In genomic region chr1:33641139-33641538, GRCm38 (mm10) we compare ENCODE assay signal across 15 mouse cellular contexts. TPM values are rescaled to one million over a fixed set of nuclear protein-coding genes. Genes with fewer than 3 reads are reported as not detected.
DNase-seq lines count a peak whose midpoint lies in the region; ATAC-seq lines count a peak whose summit lies in the region.
"Had no signal": no experiment of that assay in that cellular context is flagged by ENCODE, and none has a peak within 500 bp of the region (broad histone marks: within the 10 kb centered on the region; RNA-seq: fewer than 3 reads in every experiment).

No protein-coding gene starts in this region.

- H3K4me3 ChIP-seq in intestine, embryonic 15.5 days (replicated peaks) = no peak overlapping the region
- H3K4me3 ChIP-seq: neural tube, embryonic 12.5 days had no signal

- H3K9me3 ChIP-seq in intestine, embryonic 15.5 days = no peaks in the 10 kb centered on the region

- H3K4me1 ChIP-seq in intestine, embryonic 15.5 days (replicated peaks) = no peaks in the 10 kb centered on the region
- H3K4me1 ChIP-seq: neural tube, embryonic 12.5 days had no signal

- no peaks in the 10 kb centered on the region for H3K27me3 ChIP-seq in intestine, embryonic 15.5 days (replicated peaks)
- H3K27me3 ChIP-seq: neural tube, embryonic 12.5 days had no signal

- WGBS in intestine, embryonic 15.5 days = 87% methylated on average over 2 of the region's 2 CpGs

- H3K9ac ChIP-seq in intestine, embryonic 15.5 days = no peak overlapping the region
- H3K9ac ChIP-seq: neural tube, embryonic 12.5 days had no signal

- intact Hi-C loops in heart, postnatal 14 days (cut with DNase I) = no loop called here
- intact Hi-C loops in left cerebral cortex, postnatal 36 days (cut with DNase I) = loop anchor here (10.0 kb wide), 1 partner anchor 1466 kb away; the partner anchor contains the start of gene Khdrbs2

- DNase-seq in heart, postnatal 14 days = peak; percentile 43 to 51
- no peak for DNase-seq in heart, adult 8-10 months (ENCODE audit: low spot score)
- DNase-seq in brain, adult 2 months (ENCODE audit: low read depth, low spot score) = peak; percentile 62
- DNase-seq in layer of hippocampus, adult 11-12 months (ENCODE audit: low spot score) = peak; percentile 54
- DNase-seq in left cerebral cortex, postnatal 36 days (ENCODE audit: low spot score in 2 of 2) = peak; percentile 34 to 49
- no peak for DNase-seq in kidney, adult 18-20 months
- no peak for DNase-seq in retina, postnatal 1 day
- DNase-seq: cerebellum, adult 2 months; kidney, adult 11 months; lung, adult 18-20 months; thymus, postnatal 14 days had no signal

- no peak overlapping the region for H3K4me2 ChIP-seq in intestine, embryonic 15.5 days (replicated peaks)
- H3K4me2 ChIP-seq: neural tube, embryonic 12.5 days had no signal

- no peak overlapping the region for H3K27ac ChIP-seq in intestine, embryonic 15.5 days
- H3K27ac ChIP-seq: neural tube, embryonic 12.5 days had no signal

- H3K36me3 ChIP-seq in intestine, embryonic 15.5 days = peaks cover 13% of the 10 kb centered on the region

- no peak for ATAC-seq in intestine, embryonic 15.5 days
- ATAC-seq: forebrain, embryonic 16.5 days; midbrain, embryonic 16.5 days had no signal

RNA-seq across cellular contexts. Expression of gene Prim2, which starts 28.5 kb away (rescaled TPM):
- total RNA-seq in heart, postnatal 14 days (2021) = 1 to 10 TPM; 2.9 to 4.3 TPM
- total RNA-seq in heart, adult 8-10 months (2022) = 1 to 10 TPM; 1.5 to 2.4 (median 1.8) TPM
- total RNA-seq in left cerebral cortex, postnatal 36 days (2021) = 1 to 10 TPM; 6.3 to 7.1 TPM
- polyA plus RNA-seq in intestine, embryonic 15.5 days (2015; fragmentation: Nextera tagmentation; extraction: Ambion mirVana) = 29.7 and 30.8 TPM in 2 replicates

Comparison
In these comparisons a context has a peak if more than half of its experiments do, and no peak if none do; other contexts are left out.
1. DNase-seq: peak in heart, postnatal 14 days (2 of 2), brain, adult 2 months (single experiment), layer of hippocampus, adult 11-12 months (single experiment) and left cerebral cortex, postnatal 36 days (2 of 2); none in heart, adult 8-10 months (single experiment), kidney, adult 18-20 months (single experiment) and retina, postnatal 1 day (single experiment).